Mouse (Mus musculus): ENCODE data around the gene Aars2.

DNA sequence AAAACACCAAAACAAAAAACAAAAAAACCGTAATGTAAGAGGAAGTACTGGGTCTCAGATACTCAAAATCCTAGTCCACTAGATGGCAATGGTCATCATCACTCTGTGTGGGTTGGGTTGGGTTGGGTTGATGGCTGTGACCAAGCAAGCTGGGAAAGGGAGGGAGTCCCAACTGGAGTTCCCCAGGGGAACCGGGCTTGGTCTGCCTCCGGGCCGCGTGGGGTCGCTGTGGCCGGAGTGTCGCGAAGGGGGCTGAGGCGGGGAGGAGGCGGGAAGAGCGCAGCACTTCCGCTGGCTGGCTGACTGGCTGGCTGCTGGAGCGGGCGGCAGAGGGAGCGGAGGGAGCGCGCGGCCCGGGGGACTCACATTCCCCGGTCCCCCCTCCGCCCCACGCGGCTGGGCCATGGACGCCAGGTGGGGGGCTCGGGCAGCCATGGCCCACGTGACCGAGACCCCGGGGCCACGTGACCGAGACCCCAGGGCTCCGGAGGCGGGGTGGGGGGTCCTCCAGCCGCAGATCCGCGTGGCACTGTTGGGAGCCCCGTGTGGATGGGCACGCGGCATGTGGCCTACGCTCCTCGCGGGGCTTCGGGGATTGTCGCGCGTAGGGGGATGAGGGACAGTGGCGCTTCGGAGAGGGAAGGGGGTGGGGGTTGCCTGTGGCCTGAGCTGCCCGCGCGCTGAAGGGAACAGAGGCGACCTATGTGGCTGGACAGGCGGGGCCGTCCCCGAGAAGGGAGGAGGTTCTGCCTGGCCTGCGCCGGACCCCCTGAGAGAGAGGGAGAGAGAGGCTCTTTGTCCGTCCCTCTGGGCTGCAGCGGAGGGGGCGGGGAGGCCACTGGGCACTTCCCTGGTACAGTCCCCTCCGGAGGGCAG lies 57.3 kb downstream of the Aars2 start, which contains the start of gene Slc35b2:
- TF ChIP-seq CTCF (IDR thresholded peaks at IDR 0.05; ENCODE audit: borderline replicate concordance, insufficient read depth, low read depth, low read length): peak; percentile 84
- TF ChIP-seq POLR2A (IDR thresholded peaks at IDR 0.05; ENCODE audit: borderline replicate concordance, insufficient read depth, low read length): peak; percentile 84
